Mouse (Mus musculus) lung, embryonic 16.5 days (tissue): ENCODE results near the gene Gm2897. TPM values are rescaled to one million over a fixed set of nuclear protein-coding genes. Genes with fewer than 3 reads are reported as not detected.
A peak's percentile ranks its signal among the peaks of the same experiment; 100 is the strongest.
"Not testable (repeated sequence)": the region's sequence is repeated elsewhere in the genome, so short reads cannot be mapped to it uniquely, and the experiment has no call there.

Experiments used
- ATAC-seq: fragments of 200-750 bp; cut with Nextera tagmentation; 2 replicates; pipeline ENCODE4 v1.8.0; 2017; ENCODE audit warnings: low read depth, mild to moderate bottlenecking, moderate library complexity
- H3K27ac ChIP-seq: fragments of 300-500 bp; sonication (generic); 2 replicates; pipeline ENCODE4 v1.5.1; 2014; ENCODE audit warnings: mild to moderate bottlenecking, control low read depth, low read length
- H3K27me3 ChIP-seq: fragments of 300-500 bp; sonication (generic); 2 replicates; pipeline ENCODE4 v1.6.1; 2014; ENCODE audit warnings: low read depth, low read length, mixed read lengths; ENCODE audit not compliant: control insufficient read depth, insufficient read depth
- H3K36me3 ChIP-seq: fragments of 300-500 bp; sonication (generic); 2 replicates; pipeline ENCODE4 v1.6.1; 2014; ENCODE audit warnings: low read length; ENCODE audit not compliant: control insufficient read depth, insufficient read depth
- H3K4me1 ChIP-seq: fragments of 300-500 bp; sonication (generic); replicated peaks from 2 replicates; pipeline ENCODE4 v1.6.1; 2014; ENCODE audit warnings: low read length, mixed read lengths; ENCODE audit not compliant: control insufficient read depth, insufficient read depth
- H3K4me2 ChIP-seq: fragments of 300-500 bp; sonication (generic); 2 replicates; pipeline ENCODE4 v1.6.1; 2014; ENCODE audit warnings: low read depth, low read length, control low read depth
- H3K4me3 ChIP-seq: fragments of 300-500 bp; sonication (generic); 2 replicates; pipeline ENCODE4 v1.5.1; 2014; ENCODE audit warnings: mild to moderate bottlenecking, low read length, control low read depth
- H3K9ac ChIP-seq: fragments of 300-500 bp; sonication (generic); 2 replicates; pipeline ENCODE4 v1.6.1; 2014; ENCODE audit warnings: low read length, control low read depth
- H3K9me3 ChIP-seq: fragments of 300-500 bp; sonication (generic); 2 replicates; pipeline ENCODE4 v1.6.1; 2016; ENCODE audit warnings: low read length; ENCODE audit not compliant: control insufficient read depth
- WGBS: fragments of 180-500 bp; shearing (Covaris S2); extraction: QIAGEN DNeasy Blood & Tissue Kit; methylation state at CpG from one replicate; pipeline ENCODE4 v1.1.7; 2014; 5-methylcytosine and 5-hydroxymethylcytosine counted together
- polyA plus RNA-seq: library from polyadenylated mRNA; unstranded; fragments of >200 nt; fragmentation: Nextera tagmentation; extraction: Ambion mirVana; gene quantifications from 2 replicates; pipeline ENCODE4 v1.2.1, GENCODE M21; 2015

Gm2897 gene
- polyA plus RNA-seq, result 1.5 and 1.8 TPM in 2 replicates

DNA sequence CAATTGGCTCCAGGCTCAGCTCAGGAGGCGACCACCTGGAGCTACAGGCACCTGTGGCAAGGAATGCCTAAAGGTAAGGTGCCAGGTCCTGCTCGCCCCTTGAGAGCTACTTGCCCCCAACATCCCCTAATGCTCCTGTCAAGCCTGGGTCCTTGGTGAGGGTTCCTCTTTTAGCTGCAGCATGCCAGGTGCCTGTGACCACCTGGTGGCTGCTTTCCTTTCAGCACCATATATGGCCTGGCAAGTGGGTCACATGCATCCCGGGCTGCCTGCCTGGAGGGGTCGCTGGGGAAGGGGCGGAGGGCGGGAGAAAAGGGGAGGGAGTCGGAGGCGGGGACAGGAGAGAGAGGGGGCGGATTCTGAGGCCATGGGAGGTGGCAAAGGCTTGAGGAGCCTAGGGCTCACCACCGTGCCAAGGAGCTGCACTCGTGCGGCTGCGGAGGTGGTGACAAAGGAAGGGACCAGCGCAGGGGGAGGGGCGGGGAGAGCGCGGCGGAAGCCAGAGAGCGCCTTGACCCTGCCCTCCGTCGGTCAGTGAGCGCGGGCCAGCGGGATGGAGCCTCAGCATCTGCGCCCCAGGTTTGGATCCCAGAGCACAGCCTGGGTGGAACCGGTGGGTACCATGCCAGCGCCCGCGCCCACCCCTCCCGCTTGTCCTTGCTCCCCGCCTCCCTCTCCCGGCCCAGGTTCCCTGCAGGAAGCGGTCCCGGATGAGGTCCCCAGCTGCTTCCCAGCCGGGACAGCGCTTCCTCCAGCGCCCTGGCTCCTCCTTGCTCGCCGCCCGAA, at the start of gene Gm2897:
Gene Gm2897, plus strand, starts transcription at position 559 of the 786 bp plus-strand sequence.
- not testable (repeated sequence) for ATAC-seq, H3K27me3 ChIP-seq, H3K27ac ChIP-seq, H3K4me1 ChIP-seq, H3K9me3 ChIP-seq, H3K36me3 ChIP-seq
- peak within 1 kb of the TSS; percentile 47 for H3K4me3 ChIP-seq
- peak within 1 kb of the TSS; percentile 24; the same call in 1 of the 2 replicates for H3K9ac ChIP-seq
- WGBS, result 3% methylated on average over 21 of the region's 40 CpGs
- peak within 1 kb of the TSS; percentile 68 for H3K4me2 ChIP-seq

DNA sequence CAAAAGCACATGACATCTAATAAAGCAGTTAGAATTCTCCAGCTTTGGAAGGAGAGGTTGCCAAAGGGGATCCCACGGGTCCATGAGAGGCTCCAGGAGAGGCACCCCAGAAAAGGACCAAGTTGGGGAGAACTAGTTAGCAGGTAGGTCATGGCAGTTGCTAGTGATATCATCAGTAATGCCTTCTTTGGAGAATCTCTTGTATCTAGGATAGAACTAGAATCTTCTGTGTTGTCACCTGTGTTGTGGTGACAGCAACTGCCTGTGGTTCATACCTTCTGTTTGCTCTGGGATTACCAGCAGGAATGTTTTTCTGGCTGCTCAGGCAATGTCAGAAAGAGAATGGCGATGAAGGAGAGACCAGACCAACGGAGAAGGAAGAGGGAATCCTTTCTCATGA, 19.4 kb upstream of the Gm2897 start, which contains the start of gene Gm2888:
Gene Gm2888, plus strand, starts transcription at position 301 of the 400 bp plus-strand sequence.
- WGBS, result 64% methylated on average over 2 of the region's 3 CpGs
- H3K4me1 ChIP-seq, H3K9me3 ChIP-seq, ATAC-seq, H3K27ac ChIP-seq, H3K27me3 ChIP-seq, H3K36me3 ChIP-seq, H3K9ac ChIP-seq, H3K4me3 ChIP-seq, H3K4me2 ChIP-seq: not testable (repeated sequence)

DNA sequence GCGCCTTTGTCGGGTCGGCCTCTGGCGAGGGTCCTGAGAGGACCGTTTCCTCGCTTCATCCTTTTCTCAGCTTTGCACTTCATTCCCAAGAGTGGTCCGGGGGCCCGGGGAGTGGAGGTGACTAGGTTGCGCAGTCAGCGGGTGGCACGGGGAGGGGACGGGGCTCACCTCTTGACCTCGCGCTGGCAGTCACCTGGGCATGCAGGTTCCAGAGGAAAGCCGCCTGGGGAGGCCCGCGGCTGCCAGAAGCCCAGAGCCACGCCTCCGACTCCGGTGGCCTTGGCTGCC, 372 bp downstream of the Gm2897 start:
- H3K36me3 ChIP-seq, H3K4me1 ChIP-seq, H3K27ac ChIP-seq, H3K27me3 ChIP-seq, H3K9me3 ChIP-seq, ATAC-seq: not testable (repeated sequence)
- peak overlapping the region; percentile 47 for H3K4me3 ChIP-seq
- peak overlapping the region; percentile 68 for H3K4me2 ChIP-seq
- H3K9ac ChIP-seq, result 0 out of 2 replicates have a peak overlapping the region, but pooled peaks have one; percentile 11
- WGBS, result under 1% methylated on average over 13 of the region's 20 CpGs

DNA sequence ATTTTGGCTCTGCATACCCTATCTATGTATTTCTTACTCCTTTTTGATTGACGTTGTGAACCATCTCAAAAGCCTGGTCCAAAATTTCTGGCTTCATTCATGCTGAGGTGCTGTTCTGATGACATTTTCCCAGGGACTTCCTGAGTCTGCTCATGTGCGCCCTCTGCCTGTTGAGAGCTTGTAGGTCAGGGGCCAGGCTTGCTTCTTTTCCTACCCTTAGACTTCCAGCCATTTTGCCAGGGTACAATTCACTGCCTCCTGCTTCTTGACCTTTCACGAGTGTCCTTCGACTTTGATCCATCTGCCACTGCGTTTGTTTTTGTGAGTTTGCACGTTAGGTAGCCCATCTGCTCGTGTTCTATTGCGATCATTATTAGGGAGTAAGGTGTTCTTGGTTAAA, 1.0 kb downstream of the Gm2897 start:
- not testable (repeated sequence) for H3K27ac ChIP-seq, H3K4me2 ChIP-seq, H3K9ac ChIP-seq, ATAC-seq, H3K4me3 ChIP-seq, H3K9me3 ChIP-seq, H3K4me1 ChIP-seq, H3K36me3 ChIP-seq, H3K27me3 ChIP-seq
- WGBS, result 0% methylated on average over 5 of the region's 8 CpGs

DNA sequence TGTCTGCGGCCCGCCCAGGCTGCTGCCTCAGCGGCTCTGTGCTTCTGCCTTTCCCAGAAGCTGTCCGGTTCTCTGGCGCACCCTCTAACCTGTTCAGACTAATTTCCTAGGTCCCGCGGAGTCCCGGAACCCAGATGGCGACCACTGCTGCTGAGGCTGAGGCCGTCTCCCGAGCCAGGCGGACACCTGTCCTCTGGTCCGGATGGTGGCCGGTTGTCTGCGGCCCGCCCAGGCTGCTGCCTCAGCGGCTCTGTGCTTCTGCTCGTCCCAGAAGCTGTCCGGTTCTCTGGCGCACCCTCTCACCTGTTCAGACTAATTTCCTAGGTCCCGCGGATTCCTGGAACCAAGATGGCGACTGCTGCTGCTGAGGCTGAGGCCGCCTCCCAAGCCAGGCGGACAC, 67.0 kb downstream of the Gm2897 start:
- H3K9me3 ChIP-seq, H3K27me3 ChIP-seq, H3K27ac ChIP-seq, H3K36me3 ChIP-seq, H3K9ac ChIP-seq, H3K4me3 ChIP-seq, H3K4me2 ChIP-seq, ATAC-seq, H3K4me1 ChIP-seq: not testable (repeated sequence)
- WGBS, result 92% methylated on average over 18 of the region's 25 CpGs

Other genes with a start within 250 kb of the Gm2897 start
- not detected in 2 replicates for gene Gm2888, start 19.3 kb upstream of the Gm2897 start, polyA plus RNA-seq
- gene Gm10340, start 84.7 kb downstream of the Gm2897 start, polyA plus RNA-seq, result not detected in 2 replicates
- gene Gm5795, start 139.0 kb downstream of the Gm2897 start, polyA plus RNA-seq, result not detected in 2 replicates
- gene D830030K20Rik, start 159.2 kb downstream of the Gm2897 start, polyA plus RNA-seq, result 4.5 and 5.2 TPM in 2 replicates